Mouse (Mus musculus): ENCODE measurements around the gene Gm11116. TPM values are rescaled to one million over a fixed set of nuclear protein-coding genes. Genes with fewer than 3 reads are reported as not detected.
"Not testable (repeated sequence)": the region's sequence is repeated elsewhere in the genome, so short reads cannot be mapped to it uniquely, and the experiment has no call there.

Gm11116 gene
- not detected in 2 replicates for polyA plus RNA-seq (2015; fragmentation: Nextera tagmentation; extraction: Ambion mirVana)

GRCm38 (mm10) chr5:88111430-88111829, at the start of gene Gm11116:
TSS of gene Gm11116 (minus strand) at chr5:88111530.
- ATAC-seq (no peak), DNase-seq (ENCODE audit: low spot score) (no peak)
- Histone ChIP-seq H3K4me3 (ENCODE audit: low read depth, low read length) (no peak within 1 kb of the TSS), H3K27me3 (replicated peaks; ENCODE audit: insufficient read depth, low read length) (no peaks in the 10 kb centered on the region), H3K4me1 (ENCODE audit: insufficient read depth, low read depth, low read length) (no peaks in the 10 kb centered on the region), H3K9ac (replicated peaks; ENCODE audit: low read depth) (no peak within 1 kb of the TSS), H3K36me3 (ENCODE audit: insufficient read depth, low read length) (no peaks in the 10 kb centered on the region), H3K9me3 (ENCODE audit: low read length) (no peaks in the 10 kb centered on the region), H3K4me2 (replicated peaks; ENCODE audit: low read depth, low read length) (no peak within 1 kb of the TSS), H3K27ac (ENCODE audit: low read length) (no peak within 1 kb of the TSS)
- TF ChIP-seq EP300 (IDR thresholded peaks at IDR 0.05) (no peak), CTCF (IDR thresholded peaks at IDR 0.05) (no peak)
- 48% methylated on average over 1 of the region's 1 CpGs for WGBS

- H3K4me2 ChIP-seq (replicated peaks; ENCODE audit: low read depth, low read length), result no peak within 1 kb of the TSS
- H3K9ac ChIP-seq (replicated peaks; ENCODE audit: low read depth), result no peak within 1 kb of the TSS
- H3K4me1 ChIP-seq (ENCODE audit: insufficient read depth, low read depth, low read length), result no peaks in the 10 kb centered on the region
- no peaks in the 10 kb centered on the region for H3K27me3 ChIP-seq (replicated peaks; ENCODE audit: insufficient read depth, low read length)
- no peaks in the 10 kb centered on the region for H3K9me3 ChIP-seq (ENCODE audit: low read length)
- no peak for TF ChIP-seq CTCF (IDR thresholded peaks at IDR 0.05)
- no peak for TF ChIP-seq EP300 (IDR thresholded peaks at IDR 0.05)
- ATAC-seq (no peak), DNase-seq (ENCODE audit: low spot score) (no peak)
- no peak within 1 kb of the TSS for H3K4me3 ChIP-seq (ENCODE audit: low read depth, low read length)
- no peak within 1 kb of the TSS for H3K27ac ChIP-seq (ENCODE audit: low read length)
- no peaks in the 10 kb centered on the region for H3K36me3 ChIP-seq (ENCODE audit: insufficient read depth, low read length)
Measured at GRCm38 (mm10) chr5:88153999-88154398, 42.7 kb upstream of the Gm11116 start, which contains the start of gene Gm11115. TSS of gene Gm11115 (minus strand) at chr5:88154099.

DNA sequence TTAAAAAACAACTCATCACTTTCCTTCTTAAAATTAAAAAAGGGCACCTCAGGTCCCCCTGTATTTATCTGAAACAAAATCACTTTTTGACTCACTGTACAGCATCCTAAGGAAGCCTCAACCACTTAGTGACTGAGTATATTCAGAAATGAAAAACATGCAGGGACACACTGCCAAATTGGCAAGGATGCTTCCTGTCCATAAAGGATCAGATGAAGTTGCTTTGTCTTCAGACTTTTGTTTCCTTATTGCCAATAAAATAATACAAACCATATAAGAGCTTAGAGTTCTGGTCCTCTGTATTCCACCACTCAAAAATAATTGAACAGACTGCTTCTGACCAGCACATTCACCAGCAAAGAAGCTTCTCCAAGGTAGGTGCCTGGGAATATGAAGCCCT, 25.1 kb downstream of the Gm11116 start, which contains the start of gene Smr2:
Smr2 (plus strand) TSS at position 301 of the 400 bp plus-strand sequence.
- not testable (repeated sequence) for H3K36me3 ChIP-seq (ENCODE audit: insufficient read depth, low read length); DNase-seq (ENCODE audit: low spot score); H3K4me1 ChIP-seq (ENCODE audit: insufficient read depth, low read depth, low read length); ATAC-seq; H3K4me3 ChIP-seq (ENCODE audit: low read depth, low read length); H3K27ac ChIP-seq (ENCODE audit: low read length); H3K9ac ChIP-seq (replicated peaks; ENCODE audit: low read depth); H3K4me2 ChIP-seq (replicated peaks; ENCODE audit: low read depth, low read length); H3K27me3 ChIP-seq (replicated peaks; ENCODE audit: insufficient read depth, low read length); H3K9me3 ChIP-seq (ENCODE audit: low read length)

Other genes with a start within 250 kb of the Gm11116 start
- gene Odam, start 226.5 kb downstream of the Gm11116 start, polyA plus RNA-seq (2015; fragmentation: Nextera tagmentation; extraction: Ambion mirVana), result not detected in 2 replicates
- gene Csn3, start 186.0 kb downstream of the Gm11116 start, polyA plus RNA-seq (2015; fragmentation: Nextera tagmentation; extraction: Ambion mirVana), result 0.12 and 13.8 TPM in 2 replicates
- gene 2310003L06Rik, start 142.1 kb downstream of the Gm11116 start, polyA plus RNA-seq (2015; fragmentation: Nextera tagmentation; extraction: Ambion mirVana), result not detected in 2 replicates
- not detected in 2 replicates for gene Gm28434, start 142.0 kb downstream of the Gm11116 start, polyA plus RNA-seq (2015; fragmentation: Nextera tagmentation; extraction: Ambion mirVana)
- gene Cabs1, start 132.1 kb downstream of the Gm11116 start, polyA plus RNA-seq (2015; fragmentation: Nextera tagmentation; extraction: Ambion mirVana), result not detected in 2 replicates
- gene Smr3a, start 109.0 kb downstream of the Gm11116 start, polyA plus RNA-seq (2015; fragmentation: Nextera tagmentation; extraction: Ambion mirVana), result not detected in 2 replicates
- not detected in 2 replicates for gene Smr2, start 25.0 kb downstream of the Gm11116 start, polyA plus RNA-seq (2015; fragmentation: Nextera tagmentation; extraction: Ambion mirVana)
- not detected in 2 replicates for gene Gm11115, start 42.6 kb upstream of the Gm11116 start, polyA plus RNA-seq (2015; fragmentation: Nextera tagmentation; extraction: Ambion mirVana)
- not detected in 2 replicates for gene Gm7714, start 157.4 kb upstream of the Gm11116 start, polyA plus RNA-seq (2015; fragmentation: Nextera tagmentation; extraction: Ambion mirVana)
- gene Prol1, start 205.8 kb upstream of the Gm11116 start, polyA plus RNA-seq (2015; fragmentation: Nextera tagmentation; extraction: Ambion mirVana), result not detected in 2 replicates